Mouse (Mus musculus) testis, adult 2 months (tissue): Measurements from ENCODE around the gene Nfkb1. TPM values are rescaled to one million over a fixed set of nuclear protein-coding genes. Genes with fewer than 3 reads are reported as not detected.

Experiments
- H3K27ac ChIP-seq: fragments of 200-500 bp; 2 replicates; pipeline ENCODE4 v1.5.1; 2012; ENCODE audit warnings: low read depth, low read length; ENCODE audit not compliant: control insufficient read depth, insufficient read depth
- H3K27me3 ChIP-seq: fragments of 200-500 bp; 2 replicates; pipeline ENCODE4 v1.6.1; 2012; ENCODE audit warnings: mild to moderate bottlenecking, low read length, moderate library complexity; ENCODE audit not compliant: control insufficient read depth, insufficient read depth
- H3K36me3 ChIP-seq: fragments of 200-500 bp; 2 replicates; pipeline ENCODE4 v1.6.1; 2012; ENCODE audit warnings: mild to moderate bottlenecking, low read length; ENCODE audit not compliant: control insufficient read depth, insufficient read depth
- H3K4me1 ChIP-seq: fragments of 200-500 bp; 2 replicates; pipeline ENCODE4 v1.6.1; 2012; ENCODE audit warnings: low read length; ENCODE audit not compliant: control insufficient read depth, insufficient read depth
- H3K4me3 ChIP-seq: fragments of 200-500 bp; 2 replicates; pipeline ENCODE4 v1.5.1; 2012; ENCODE audit warnings: low read depth, mild to moderate bottlenecking, low read length, moderate library complexity, mixed read lengths; ENCODE audit not compliant: control insufficient read depth
- CTCF ChIP-seq: fragments of 200-500 bp; IDR thresholded peaks from 2 replicates; pipeline ENCODE4 v1.5.1; 2012; ENCODE audit warnings: low read depth, mild to moderate bottlenecking, inconsistent platforms, low read length, moderate library complexity; ENCODE audit not compliant: control insufficient read depth, insufficient read depth, insufficient replicate concordance
- POLR2A ChIP-seq: fragments of 200-500 bp; IDR thresholded peaks from 2 replicates; pipeline ENCODE4 v1.6.1; 2012; ENCODE audit warnings: low read depth, mild to moderate bottlenecking, inconsistent platforms, low read length, moderate library complexity; ENCODE audit not compliant: control insufficient read depth
- polyA plus RNA-seq: library from polyadenylated mRNA; depleted of rRNA; stranded (reverse); fragments of >200 nt; gene quantifications from 2 replicates; pipeline ENCODE4 v1.2.3, GENCODE M21; 2012

Nfkb1 gene
- polyA plus RNA-seq, 1 experiment, result 13.4 TPM

DNA sequence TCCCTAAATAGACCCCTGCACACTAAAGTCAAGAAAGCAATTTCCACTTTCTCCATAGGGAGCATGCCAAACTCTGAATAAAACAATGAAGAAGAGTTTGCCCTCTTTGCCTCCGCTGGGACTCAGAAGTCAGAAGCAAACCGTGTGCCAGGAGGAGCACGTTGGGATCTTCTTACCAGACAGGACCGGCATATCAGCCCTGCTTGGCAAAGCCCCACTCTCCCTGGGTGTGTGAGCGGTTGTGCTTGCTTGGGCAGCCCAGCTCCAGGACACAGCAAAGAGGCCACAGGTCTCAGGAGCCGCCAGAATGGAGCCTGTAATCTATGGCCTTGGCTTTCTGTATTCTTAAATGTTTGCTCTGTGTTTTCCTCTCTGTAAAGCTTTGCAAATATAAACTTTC, 37.6 kb upstream of the Nfkb1 start:
- Histone ChIP-seq H3K4me3 (no peak overlapping the region), H3K27me3 (no peaks in the 10 kb centered on the region; the same call in 1 of the 2 replicates), H3K27ac (no peak overlapping the region), H3K4me1 (peaks cover 5% of the 10 kb centered on the region), H3K36me3 (no peaks in the 10 kb centered on the region)
- TF ChIP-seq CTCF (no peak), POLR2A (no peak)

DNA sequence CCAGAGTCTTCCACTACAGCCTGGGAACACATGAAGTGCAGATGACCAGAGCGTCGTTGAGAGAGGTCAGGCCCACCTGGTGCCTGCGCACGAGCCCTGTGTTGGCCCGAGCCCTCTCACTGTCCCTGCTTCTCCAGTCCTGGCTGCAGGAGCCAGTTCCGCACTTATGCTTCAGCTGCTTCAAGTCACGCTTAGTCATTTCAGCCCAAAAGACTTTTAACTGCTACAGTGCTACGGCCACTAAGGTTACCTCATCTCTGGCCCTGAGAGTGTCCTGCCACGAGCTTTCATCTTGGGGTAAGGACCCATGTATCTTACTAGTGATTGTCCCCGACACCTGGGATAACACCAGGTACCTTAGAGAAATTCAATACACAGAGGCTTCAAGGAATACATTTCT, 36.0 kb upstream of the Nfkb1 start:
- no peak overlapping the region for H3K27ac ChIP-seq
- H3K27me3 ChIP-seq, result no peaks in the 10 kb centered on the region; the same call in 1 of the 2 replicates
- no peaks in the 10 kb centered on the region for H3K36me3 ChIP-seq
- no peak overlapping the region for H3K4me3 ChIP-seq
- TF ChIP-seq CTCF (no peak), POLR2A (no peak)
- H3K4me1 ChIP-seq, result peaks cover 5% of the 10 kb centered on the region

GRCm38 (mm10) chr3:135726521-135727275, 35.4 kb upstream of the Nfkb1 start:
- TF ChIP-seq CTCF (no peak), POLR2A (no peak)
- no peak overlapping the region for H3K27ac ChIP-seq
- H3K27me3 ChIP-seq, result no peaks in the 10 kb centered on the region; the same call in 1 of the 2 replicates
- H3K36me3 ChIP-seq, result no peaks in the 10 kb centered on the region
- H3K4me1 ChIP-seq, result peaks cover 5% of the 10 kb centered on the region
- H3K4me3 ChIP-seq, result no peak overlapping the region

DNA sequence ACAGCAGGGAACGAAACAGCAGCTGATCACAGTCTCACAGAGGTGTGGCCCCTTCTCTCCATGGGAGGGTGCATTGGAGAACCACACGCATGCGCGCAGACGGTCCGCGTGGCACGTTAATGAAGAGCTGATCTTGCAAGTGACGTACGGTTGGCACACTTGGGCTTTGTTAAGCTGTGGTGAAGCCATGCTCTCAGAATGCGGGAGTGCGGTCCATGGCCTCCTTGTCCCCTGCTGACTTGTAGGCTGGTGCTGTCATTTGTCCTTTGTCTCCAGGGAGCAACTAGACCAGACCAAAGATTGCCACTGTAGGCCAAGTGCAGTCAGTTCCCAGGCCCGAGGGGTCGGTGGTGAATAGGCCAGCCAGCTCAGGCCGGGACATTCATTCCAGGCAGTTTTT, 34.7 kb upstream of the Nfkb1 start:
- no peaks in the 10 kb centered on the region for H3K36me3 ChIP-seq
- H3K27ac ChIP-seq, result no peak overlapping the region
- peaks cover 5% of the 10 kb centered on the region for H3K4me1 ChIP-seq
- no peaks in the 10 kb centered on the region; the same call in 1 of the 2 replicates for H3K27me3 ChIP-seq
- TF ChIP-seq CTCF (no peak), POLR2A (no peak)
- H3K4me3 ChIP-seq, result no peak overlapping the region; the same call in 1 of the 2 replicates

- TF ChIP-seq CTCF (no peak), POLR2A (no peak)
- Histone ChIP-seq H3K36me3 (no peaks in the 10 kb centered on the region), H3K4me1 (no peaks in the 10 kb centered on the region; the same call in 1 of the 2 replicates), H3K27me3 (no peaks in the 10 kb centered on the region), H3K27ac (no peak overlapping the region), H3K4me3 (no peak overlapping the region)
Measured at GRCm38 (mm10) chr3:135722104-135722503, 30.8 kb upstream of the Nfkb1 start.

GRCm38 (mm10) chr3:135719969-135720368, 28.6 kb upstream of the Nfkb1 start:
- Histone ChIP-seq H3K4me3 (no peak overlapping the region), H3K36me3 (no peaks in the 10 kb centered on the region), H3K4me1 (no peaks in the 10 kb centered on the region), H3K27me3 (no peaks in the 10 kb centered on the region), H3K27ac (no peak overlapping the region)
- TF ChIP-seq POLR2A (no peak), CTCF (no peak)

DNA sequence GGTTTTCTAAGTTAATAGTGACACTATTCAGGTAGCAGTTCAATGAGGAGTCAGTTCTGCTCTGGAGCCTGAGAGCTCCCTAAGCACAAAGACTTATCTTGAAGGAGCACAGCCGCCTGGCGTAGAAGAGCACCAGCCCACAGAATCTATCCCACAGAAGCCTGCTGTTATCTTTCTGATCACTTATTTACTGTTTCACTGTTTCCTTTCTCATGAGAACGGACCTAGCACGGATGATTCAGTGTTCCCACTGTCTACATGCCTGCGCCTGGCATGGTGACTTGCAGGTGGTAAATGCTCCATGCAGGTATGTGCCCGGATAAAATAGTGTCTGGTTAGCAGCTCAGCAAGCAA, 27.8 kb upstream of the Nfkb1 start:
- no peaks in the 10 kb centered on the region for H3K4me1 ChIP-seq
- no peaks in the 10 kb centered on the region for H3K36me3 ChIP-seq
- no peaks in the 10 kb centered on the region for H3K27me3 ChIP-seq
- H3K4me3 ChIP-seq, result no peak overlapping the region
- no peak for TF ChIP-seq POLR2A
- no peak for TF ChIP-seq CTCF
- no peak overlapping the region for H3K27ac ChIP-seq
